Mouse (Mus musculus) embryonic facial prominence, embryonic 12.5 days (tissue): Measurements from ENCODE around the gene Rpl6. TPM values are rescaled to one million over a fixed set of nuclear protein-coding genes. Genes with fewer than 3 reads are reported as not detected.
"Not testable (repeated sequence)": the region's sequence is repeated elsewhere in the genome, so short reads cannot be mapped to it uniquely, and the experiment has no call there.

ENCODE experiments used
- ATAC-seq: fragments of 200-750 bp; cut with Nextera tagmentation; 2 replicates; pipeline ENCODE4 v1.8.0; 2017; ENCODE audit not compliant: insufficient number of reproducible peaks, insufficient read depth, low FRiP score, low TSS enrichment
- H3K27ac ChIP-seq: fragments of 300-500 bp; sonication (generic); 2 replicates; pipeline ENCODE4 v1.5.1; 2016; ENCODE audit warnings: mild to moderate bottlenecking
- H3K27me3 ChIP-seq: fragments of 300-500 bp; sonication (generic); 2 replicates; pipeline ENCODE4 v1.6.1; 2016; ENCODE audit warnings: mild to moderate bottlenecking, moderate library complexity
- H3K36me3 ChIP-seq: fragments of 300-500 bp; sonication (generic); 2 replicates; pipeline ENCODE4 v1.6.1; 2016; ENCODE audit warnings: mild to moderate bottlenecking
- H3K4me1 ChIP-seq: fragments of 300-500 bp; sonication (generic); 2 replicates; pipeline ENCODE4 v1.6.1; 2016
- H3K4me2 ChIP-seq: fragments of 300-500 bp; sonication (generic); replicated peaks from 2 replicates; pipeline ENCODE4 v1.6.1; 2016; ENCODE audit warnings: mild to moderate bottlenecking, moderate library complexity
- H3K4me3 ChIP-seq: fragments of 300-500 bp; sonication (generic); 2 replicates; pipeline ENCODE4 v1.5.1; 2016; ENCODE audit warnings: mild to moderate bottlenecking
- H3K9ac ChIP-seq: fragments of 300-500 bp; sonication (generic); 2 replicates; pipeline ENCODE4 v1.6.1; 2016; ENCODE audit warnings: mild to moderate bottlenecking, moderate library complexity
- H3K9me3 ChIP-seq: fragments of 300-500 bp; sonication (generic); 2 replicates; pipeline ENCODE4 v1.6.1; 2016; ENCODE audit warnings: mild to moderate bottlenecking, moderate library complexity
- WGBS: fragments of 180-500 bp; shearing (Covaris S2); methylation state at CpG from one replicate; pipeline ENCODE4 v1.1.7; 2016; 5-methylcytosine and 5-hydroxymethylcytosine counted together
- polyA plus RNA-seq: library from polyadenylated mRNA; unstranded; fragments of >200 nt; fragmentation: Nextera tagmentation; extraction: Ambion mirVana; gene quantifications from 2 replicates; pipeline ENCODE4 v1.2.1, GENCODE M21; 2016

Gene Rpl6
- polyA plus RNA-seq, 1 experiment from 2014 or later, result 603 TPM

GRCm38 (mm10) chr5:121216584-121217312, 12.5 kb downstream of the Rpl6 start:
- H3K36me3 ChIP-seq, result peaks cover 13% of the 10 kb centered on the region
- not testable (repeated sequence) for H3K9me3 ChIP-seq, H3K4me2 ChIP-seq, H3K27me3 ChIP-seq, H3K4me3 ChIP-seq, H3K4me1 ChIP-seq, H3K9ac ChIP-seq, H3K27ac ChIP-seq, ATAC-seq
- WGBS, result 79% methylated on average over 9 of the region's 9 CpGs

DNA sequence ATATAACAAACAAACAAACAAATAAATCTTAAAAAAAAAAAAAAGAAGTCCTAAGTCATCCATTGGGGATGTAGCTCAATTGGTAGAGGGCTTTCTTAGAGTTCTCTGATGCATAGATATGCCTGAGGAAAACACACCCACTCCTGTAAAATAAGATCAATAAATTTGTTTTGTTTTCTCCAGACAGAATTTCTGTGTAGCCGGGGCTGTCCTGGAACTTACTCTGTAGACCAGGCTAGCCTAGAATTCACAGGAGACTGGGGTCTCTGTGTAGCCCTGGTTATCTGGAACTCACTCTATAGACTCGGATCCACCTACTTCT, 13.0 kb downstream of the Rpl6 start:
- Histone ChIP-seq H3K4me2 (no peak overlapping the region), H3K4me3 (no peak overlapping the region), H3K27me3 (no peaks in the 10 kb centered on the region), H3K36me3 (peaks cover 8% of the 10 kb centered on the region), H3K27ac (no peak overlapping the region), H3K9me3 (no peaks in the 10 kb centered on the region), H3K4me1 (peaks cover 9% of the 10 kb centered on the region; the same call in 1 of the 2 replicates), H3K9ac (no peak overlapping the region)
- 82% methylated on average over 2 of the region's 2 CpGs for WGBS
- no peak for ATAC-seq

DNA sequence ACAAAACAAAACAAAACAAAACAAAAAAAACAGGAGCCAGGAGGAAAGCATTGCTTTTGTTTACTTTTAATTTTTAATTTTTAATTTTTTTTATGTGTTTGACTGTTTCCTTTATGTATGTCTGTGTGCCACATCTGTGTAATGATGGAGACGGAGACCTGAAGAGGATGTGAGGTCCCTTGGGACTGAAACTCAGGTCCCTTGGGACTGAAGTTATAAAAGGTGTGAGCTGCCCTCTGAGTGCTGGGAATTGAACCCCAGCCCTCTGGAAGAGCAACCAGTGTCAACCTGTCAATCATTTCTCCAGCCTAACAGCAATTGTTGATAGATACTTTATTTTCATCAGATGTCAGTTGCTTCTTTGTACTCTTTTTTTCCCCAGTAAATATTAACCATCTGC, 14.9 kb downstream of the Rpl6 start:
- Histone ChIP-seq H3K27ac (no peak overlapping the region), H3K4me2 (no peak overlapping the region), H3K4me1 (peaks cover 9% of the 10 kb centered on the region; the same call in 1 of the 2 replicates), H3K27me3 (no peaks in the 10 kb centered on the region), H3K9me3 (no peaks in the 10 kb centered on the region), H3K36me3 (no peaks in the 10 kb centered on the region), H3K4me3 (no peak overlapping the region), H3K9ac (no peak overlapping the region)
- no peak for ATAC-seq
- WGBS, result 67% methylated on average over 1 of the region's 1 CpGs

GRCm38 (mm10) chr5:121219980-121220731, 15.9 kb downstream of the Rpl6 start, which contains the start of gene Hectd4:
TSS of gene Hectd4 (plus strand) at chr5:121220219.
- H3K36me3 ChIP-seq, result no peaks in the 10 kb centered on the region
- WGBS, result under 1% methylated on average over 71 of the region's 90 CpGs
- peak within 1 kb of the TSS; percentile 91 for H3K4me3 ChIP-seq
- H3K4me2 ChIP-seq, result peak within 1 kb of the TSS; percentile 96
- H3K27ac ChIP-seq, result peak within 1 kb of the TSS; percentile 80
- peaks cover 9% of the 10 kb centered on the region; the same call in 1 of the 2 replicates for H3K4me1 ChIP-seq
- H3K9me3 ChIP-seq, result no peaks in the 10 kb centered on the region
- H3K9ac ChIP-seq, result peak within 1 kb of the TSS; percentile 85
- peak; percentile 73 for ATAC-seq
- no peaks in the 10 kb centered on the region for H3K27me3 ChIP-seq

GRCm38 (mm10) chr5:121220732-121221301, 16.5 kb downstream of the Rpl6 start:
- Histone ChIP-seq H3K27me3 (no peaks in the 10 kb centered on the region), H3K9me3 (no peaks in the 10 kb centered on the region), H3K4me2 (peak overlapping the region; percentile 96), H3K27ac (peak overlapping the region; percentile 80), H3K9ac (peak overlapping the region; percentile 85), H3K4me3 (peak overlapping the region; percentile 91), H3K36me3 (no peaks in the 10 kb centered on the region), H3K4me1 (peaks cover 9% of the 10 kb centered on the region; the same call in 1 of the 2 replicates)
- ATAC-seq, result 0 out of 2 replicates have a peak, but pooled peaks have one; percentile 13
- WGBS, result under 1% methylated on average over 28 of the region's 38 CpGs

DNA sequence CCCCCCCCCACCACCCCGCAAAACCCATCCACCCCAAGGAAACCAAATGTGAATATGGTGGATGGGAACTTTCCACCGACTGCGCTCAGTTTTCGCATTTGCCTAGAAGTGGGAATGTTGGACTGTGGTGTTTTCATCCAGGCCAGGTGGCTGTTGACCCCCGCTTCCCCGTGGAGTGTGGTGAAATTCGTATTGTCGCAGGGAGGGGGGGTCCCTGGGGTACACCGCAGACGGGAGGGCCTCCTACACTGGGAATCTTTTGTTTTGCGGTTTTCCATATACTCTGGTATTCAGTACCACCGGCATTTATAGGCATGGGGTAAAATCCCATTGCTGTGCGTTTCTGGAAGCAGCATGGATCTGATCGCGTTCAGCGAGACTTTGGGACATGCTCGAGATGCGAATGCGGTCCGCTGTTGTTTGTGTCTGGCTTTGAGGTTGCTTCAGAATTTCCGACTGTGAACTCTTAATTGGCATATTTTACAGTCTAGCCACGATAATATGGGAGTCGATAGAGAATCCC, 17.1 kb downstream of the Rpl6 start:
- Histone ChIP-seq H3K9me3 (no peaks in the 10 kb centered on the region), H3K4me1 (peaks cover 9% of the 10 kb centered on the region; the same call in 1 of the 2 replicates), H3K27ac (no peak overlapping the region), H3K36me3 (no peaks in the 10 kb centered on the region), H3K27me3 (no peaks in the 10 kb centered on the region), H3K9ac (peak overlapping the region; percentile 85), H3K4me2 (peak overlapping the region; percentile 96), H3K4me3 (peak overlapping the region; percentile 91)
- ATAC-seq, result no peak
- WGBS, result 18% methylated on average over 23 of the region's 23 CpGs

DNA sequence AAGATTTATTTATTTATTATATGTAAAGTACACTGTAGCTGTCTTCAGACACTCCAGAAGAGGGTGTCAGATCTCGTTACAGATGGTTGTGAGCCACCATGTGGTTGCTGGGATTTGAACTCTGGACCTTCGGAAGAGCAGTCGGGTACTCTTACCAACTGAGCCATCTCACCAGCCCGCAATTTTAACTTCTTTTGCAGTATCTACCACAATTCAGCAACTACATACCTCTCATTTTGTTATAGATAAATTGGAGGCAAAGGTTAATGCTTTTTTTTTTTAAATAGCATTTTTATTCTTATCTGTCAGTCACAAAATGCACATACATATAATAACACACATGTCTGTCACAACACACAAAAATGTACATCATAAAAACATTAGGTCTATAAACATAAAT, 19.7 kb downstream of the Rpl6 start:
- not testable (repeated sequence) for H3K27ac ChIP-seq, H3K4me2 ChIP-seq, H3K4me1 ChIP-seq, H3K9me3 ChIP-seq, H3K27me3 ChIP-seq, H3K9ac ChIP-seq, ATAC-seq, H3K36me3 ChIP-seq, H3K4me3 ChIP-seq
- 91% methylated on average over 4 of the region's 4 CpGs for WGBS

GRCm38 (mm10) chr5:121224856-121225255, 20.6 kb downstream of the Rpl6 start:
- H3K4me2 ChIP-seq, result no peak overlapping the region
- H3K9me3 ChIP-seq, result no peaks in the 10 kb centered on the region
- no peaks in the 10 kb centered on the region for H3K27me3 ChIP-seq
- WGBS, result 87% methylated on average over 3 of the region's 3 CpGs
- no peak overlapping the region for H3K27ac ChIP-seq
- H3K9ac ChIP-seq, result no peak overlapping the region
- H3K4me3 ChIP-seq, result no peak overlapping the region
- H3K4me1 ChIP-seq, result peaks cover 9% of the 10 kb centered on the region; the same call in 1 of the 2 replicates
- no peak for ATAC-seq
- no peaks in the 10 kb centered on the region for H3K36me3 ChIP-seq

- ATAC-seq, result no peak
- Histone ChIP-seq H3K27ac (no peak overlapping the region), H3K4me3 (no peak overlapping the region), H3K9ac (no peak overlapping the region), H3K27me3 (no peaks in the 10 kb centered on the region), H3K36me3 (no peaks in the 10 kb centered on the region), H3K4me1 (peaks cover 9% of the 10 kb centered on the region; the same call in 1 of the 2 replicates), H3K4me2 (no peak overlapping the region), H3K9me3 (no peaks in the 10 kb centered on the region)
- 80% methylated on average over 2 of the region's 2 CpGs for WGBS
Observed at GRCm38 (mm10) chr5:121225854-121226253, 21.6 kb downstream of the Rpl6 start.

GRCm38 (mm10) chr5:121226406-121226805, 22.1 kb downstream of the Rpl6 start:
- Histone ChIP-seq H3K36me3 (no peaks in the 10 kb centered on the region), H3K9ac (no peak overlapping the region), H3K27me3 (no peaks in the 10 kb centered on the region), H3K4me1 (peaks cover 5% of the 10 kb centered on the region; the same call in 1 of the 2 replicates), H3K4me3 (no peak overlapping the region), H3K4me2 (no peak overlapping the region), H3K9me3 (no peaks in the 10 kb centered on the region), H3K27ac (no peak overlapping the region)
- WGBS, result 79% methylated on average over 3 of the region's 3 CpGs
- ATAC-seq, result no peak

- H3K36me3 ChIP-seq, result no peaks in the 10 kb centered on the region
- no peak overlapping the region for H3K9ac ChIP-seq
- ATAC-seq, result no peak
- 0 out of 2 replicates have a peak, but pooled peaks cover under 1% of the 10 kb centered on the region for H3K4me1 ChIP-seq
- H3K4me2 ChIP-seq, result no peak overlapping the region
- no peak overlapping the region for H3K4me3 ChIP-seq
- no peaks in the 10 kb centered on the region for H3K27me3 ChIP-seq
- no peak overlapping the region for H3K27ac ChIP-seq
- WGBS, result 81% methylated on average over 4 of the region's 4 CpGs
- H3K9me3 ChIP-seq, result no peaks in the 10 kb centered on the region
Observed at GRCm38 (mm10) chr5:121226845-121227244, 22.6 kb downstream of the Rpl6 start.
